Mouse (Mus musculus): ENCODE measurements around the gene Ccnjl. TPM values are rescaled to one million over a fixed set of nuclear protein-coding genes. Genes with fewer than 3 reads are reported as not detected.
A peak's percentile ranks its signal among the peaks of the same experiment; 100 is the strongest.

Ccnjl gene
- polyA plus RNA-seq, 1 experiment from 2014 or later: 22.6 TPM

DNA sequence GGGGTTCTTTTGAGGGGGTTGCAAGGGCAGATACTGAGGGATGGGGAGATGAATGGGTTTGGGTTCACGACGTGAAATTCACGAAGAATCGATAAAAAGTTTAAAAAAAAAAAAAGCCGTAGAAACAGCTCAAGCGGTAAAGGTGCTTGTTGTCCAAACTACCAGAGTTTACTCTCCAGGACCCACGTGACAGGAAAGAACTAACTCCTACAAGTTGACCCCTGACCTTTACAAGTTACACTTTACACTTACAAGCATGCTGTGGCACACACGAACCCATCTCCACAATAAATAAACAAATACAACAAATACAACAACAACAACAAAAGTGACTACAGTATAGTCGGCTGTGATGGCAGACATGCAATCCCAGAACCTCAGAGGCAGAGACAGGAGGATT is 103.1 kb downstream of the Ccnjl start:
- Histone ChIP-seq H3K27me3 (no peaks in the 10 kb centered on the region), H3K4me1 (replicated peaks) (peaks cover 22% of the 10 kb centered on the region), H3K27ac (no peak overlapping the region), H3K36me3 (no peaks in the 10 kb centered on the region), H3K9ac (replicated peaks) (no peak overlapping the region), H3K9me3 (no peaks in the 10 kb centered on the region), H3K4me3 (replicated peaks) (no peak overlapping the region), H3K4me2 (no peak overlapping the region)
- WGBS: 77% methylated on average over 9 of the region's 9 CpGs
- no peak for ATAC-seq (ENCODE audit: insufficient number of reproducible peaks, insufficient read depth, low FRiP score, low TSS enrichment, low read depth)

DNA sequence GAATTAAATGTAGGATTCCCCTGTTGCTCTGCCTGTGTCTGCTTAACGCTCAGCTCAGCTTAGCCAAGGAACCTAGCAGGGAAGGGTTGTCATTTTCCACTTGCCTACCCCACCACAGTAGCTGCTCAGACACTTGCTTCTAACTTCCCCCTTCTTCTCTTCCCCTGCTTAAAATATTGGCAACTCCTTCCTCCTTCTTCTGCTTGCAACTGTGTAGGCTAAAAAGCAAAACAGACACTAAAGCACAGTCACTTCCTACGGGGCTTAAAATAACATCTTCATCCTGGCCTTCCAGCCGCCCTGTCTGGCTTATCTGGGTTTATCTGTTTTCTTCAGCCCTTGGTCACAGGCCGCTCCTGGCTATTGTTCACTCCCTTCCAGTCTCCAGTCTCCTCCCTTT is 104.0 kb downstream of the Ccnjl start:
- H3K4me3 ChIP-seq (replicated peaks): no peak overlapping the region
- no peaks in the 10 kb centered on the region for H3K27me3 ChIP-seq
- no peaks in the 10 kb centered on the region for H3K36me3 ChIP-seq
- WGBS: 62% methylated on average over 4 of the region's 4 CpGs
- peaks cover 15% of the 10 kb centered on the region for H3K4me1 ChIP-seq (replicated peaks)
- H3K4me2 ChIP-seq: no peak overlapping the region
- ATAC-seq (ENCODE audit: insufficient number of reproducible peaks, insufficient read depth, low FRiP score, low TSS enrichment, low read depth): no peak
- no peak overlapping the region for H3K27ac ChIP-seq
- H3K9ac ChIP-seq (replicated peaks): no peak overlapping the region
- H3K9me3 ChIP-seq: no peaks in the 10 kb centered on the region

DNA sequence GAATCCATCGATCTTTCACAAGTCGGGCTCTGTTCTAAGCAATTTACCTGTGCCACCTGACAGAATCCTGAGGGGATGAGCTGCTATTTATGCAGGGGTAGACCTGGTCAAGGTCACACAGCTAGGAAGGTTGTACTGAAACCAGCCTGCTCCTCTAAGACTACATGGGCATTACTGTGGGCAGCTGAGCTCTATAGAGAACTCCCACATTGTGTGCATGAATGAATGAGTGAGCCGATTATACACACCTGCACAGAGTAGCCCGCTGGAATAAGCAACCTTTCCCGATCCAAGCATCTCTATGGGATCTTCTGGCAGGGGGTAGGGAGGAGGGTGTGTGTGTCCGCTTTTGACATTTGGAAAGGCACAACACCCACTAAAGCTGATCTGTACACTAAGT is 104.6 kb downstream of the Ccnjl start:
- no peaks in the 10 kb centered on the region for H3K36me3 ChIP-seq
- no peak overlapping the region for H3K4me3 ChIP-seq (replicated peaks)
- WGBS: 74% methylated on average over 6 of the region's 6 CpGs
- peaks cover 15% of the 10 kb centered on the region for H3K4me1 ChIP-seq (replicated peaks)
- peak overlapping the region; percentile 76; the same call in 1 of the 2 replicates for H3K27ac ChIP-seq
- ATAC-seq (ENCODE audit: insufficient number of reproducible peaks, insufficient read depth, low FRiP score, low TSS enrichment, low read depth): 0 out of 2 replicates have a peak, but pooled peaks have one; percentile 9
- H3K27me3 ChIP-seq: no peaks in the 10 kb centered on the region
- H3K4me2 ChIP-seq: no peak overlapping the region
- no peaks in the 10 kb centered on the region for H3K9me3 ChIP-seq
- H3K9ac ChIP-seq (replicated peaks): no peak overlapping the region

GRCm38 (mm10) chr11:43633658-43634401 is 105.2 kb downstream of the Ccnjl start:
- 14% methylated on average over 19 of the region's 19 CpGs for WGBS
- H3K9ac ChIP-seq (replicated peaks): no peak overlapping the region
- peak overlapping the region; percentile 40 for H3K4me2 ChIP-seq
- H3K36me3 ChIP-seq: no peaks in the 10 kb centered on the region
- no peak overlapping the region for H3K4me3 ChIP-seq (replicated peaks)
- H3K4me1 ChIP-seq (replicated peaks): peaks cover 15% of the 10 kb centered on the region
- peak overlapping the region; percentile 76 for H3K27ac ChIP-seq
- no peaks in the 10 kb centered on the region for H3K9me3 ChIP-seq
- peak; percentile 85 for ATAC-seq (ENCODE audit: insufficient number of reproducible peaks, insufficient read depth, low FRiP score, low TSS enrichment, low read depth)
- H3K27me3 ChIP-seq: no peaks in the 10 kb centered on the region

Other genes starting within 250 kb of the Ccnjl start
- gene Pttg1, start 102.5 kb upstream of the Ccnjl start, polyA plus RNA-seq (2016; fragmentation: Nextera tagmentation; extraction: Ambion mirVana): 104 and 106 TPM in 2 replicates
- 58.5 and 68.0 TPM in 2 replicates for gene Slu7, start 95.0 kb upstream of the Ccnjl start, polyA plus RNA-seq (2016; fragmentation: Nextera tagmentation; extraction: Ambion mirVana)
- gene C1qtnf2, start 54.5 kb upstream of the Ccnjl start, polyA plus RNA-seq (2016; fragmentation: Nextera tagmentation; extraction: Ambion mirVana): 3.2 and 5.0 TPM in 2 replicates
- 4.6 and 6.3 TPM in 2 replicates for gene 4933415A04Rik, start 58.3 kb downstream of the Ccnjl start, polyA plus RNA-seq (2016; fragmentation: Nextera tagmentation; extraction: Ambion mirVana)
- gene Fabp6, start 72.8 kb downstream of the Ccnjl start, polyA plus RNA-seq (2016; fragmentation: Nextera tagmentation; extraction: Ambion mirVana): not detected in 2 replicates
- 43.4 and 49.7 TPM in 2 replicates for gene Pwwp2a, start 153.2 kb downstream of the Ccnjl start, polyA plus RNA-seq (2016; fragmentation: Nextera tagmentation; extraction: Ambion mirVana)
- 74.4 and 74.8 TPM in 2 replicates for gene Ttc1, start 219.2 kb downstream of the Ccnjl start, polyA plus RNA-seq (2016; fragmentation: Nextera tagmentation; extraction: Ambion mirVana)